Mouse (Mus musculus): ENCODE measurements at regions not wholly inside any gene's neighbourhood (a gene's known extent, or its start where the extent isn't known, plus 50 kb on each side); places are given as distances from the start of the nearest gene placed in this dataset.
A peak's percentile ranks its signal among the peaks of the same experiment; 100 is the strongest.

- no peak for DNase-seq (ENCODE audit: low spot score in 2 of 2)
Observed at GRCm38 (mm10) chr11:63394201-63394600, 265.4 kb downstream of the Pmp22 start.

GRCm38 (mm10) chr11:63396386-63396785 lies 267.6 kb downstream of the Pmp22 start:
- DNase-seq (ENCODE audit: low spot score in 2 of 2): no peak

GRCm38 (mm10) chr11:63402741-63403140 lies 274.0 kb downstream of the Pmp22 start:
- DNase-seq (ENCODE audit: low spot score in 2 of 2): no peak

- peak; percentile 37 to 78 for DNase-seq (ENCODE audit: low spot score in 2 of 2)
Observed at GRCm38 (mm10) chr11:63404719-63405118, 275.9 kb downstream of the Pmp22 start.

GRCm38 (mm10) chr11:63409431-63409830 lies 280.6 kb downstream of the Pmp22 start:
- DNase-seq (ENCODE audit: low spot score in 2 of 2): no peak

GRCm38 (mm10) chr11:63410921-63411320 lies 282.1 kb downstream of the Pmp22 start:
- no peak for DNase-seq (ENCODE audit: low spot score in 2 of 2)

GRCm38 (mm10) chr11:63412364-63412991 lies 283.7 kb downstream of the Pmp22 start:
- DNase-seq (ENCODE audit: low spot score in 2 of 2): no peak

GRCm38 (mm10) chr11:63413106-63413505 lies 284.3 kb downstream of the Pmp22 start:
- DNase-seq (ENCODE audit: low spot score in 2 of 2): no peak

- DNase-seq (ENCODE audit: low spot score in 2 of 2): no peak
Observed at GRCm38 (mm10) chr11:63413621-63414020, 284.8 kb downstream of the Pmp22 start.

GRCm38 (mm10) chr11:63418042-63418776 lies 289.4 kb downstream of the Pmp22 start:
- DNase-seq (ENCODE audit: low spot score in 2 of 2): no peak

- DNase-seq (ENCODE audit: low spot score in 2 of 2): no peak
Observed at GRCm38 (mm10) chr11:63420341-63420740, 291.6 kb downstream of the Pmp22 start.

- no peak for DNase-seq (ENCODE audit: low spot score in 2 of 2)
Observed at GRCm38 (mm10) chr11:63422069-63422468, 293.3 kb downstream of the Pmp22 start.

GRCm38 (mm10) chr11:63424319-63424718 lies 295.5 kb downstream of the Pmp22 start:
- DNase-seq (ENCODE audit: low spot score in 2 of 2): no peak

- DNase-seq (ENCODE audit: low spot score in 2 of 2): no peak
Observed at GRCm38 (mm10) chr11:63425741-63426140, 297.0 kb downstream of the Pmp22 start.

GRCm38 (mm10) chr11:63453786-63454185 lies 325.0 kb downstream of the Pmp22 start:
- DNase-seq (ENCODE audit: low spot score in 2 of 2): no peak

GRCm38 (mm10) chr11:63454910-63455531 lies 326.2 kb downstream of the Pmp22 start:
- DNase-seq (ENCODE audit: low spot score in 2 of 2): no peak

- DNase-seq (ENCODE audit: low spot score in 2 of 2): no peak
Observed at GRCm38 (mm10) chr11:63456356-63456755, 327.6 kb downstream of the Pmp22 start.

GRCm38 (mm10) chr11:63457250-63457649 lies 328.5 kb downstream of the Pmp22 start:
- no peak for DNase-seq (ENCODE audit: low spot score in 2 of 2)

- no peak for DNase-seq (ENCODE audit: low spot score in 2 of 2)
Observed at GRCm38 (mm10) chr11:63460146-63460545, 331.4 kb downstream of the Pmp22 start.

- no peak for DNase-seq (ENCODE audit: low spot score in 2 of 2)
Observed at GRCm38 (mm10) chr11:63463797-63464331, 335.1 kb downstream of the Pmp22 start.

GRCm38 (mm10) chr11:63465941-63466340 lies 337.2 kb downstream of the Pmp22 start:
- DNase-seq (ENCODE audit: low spot score in 2 of 2): no peak

- DNase-seq (ENCODE audit: low spot score in 2 of 2): no peak
Observed at GRCm38 (mm10) chr11:63466541-63466940, 337.8 kb downstream of the Pmp22 start.

- peak in 1 of 2 experiments; percentile 54 for DNase-seq (ENCODE audit: low spot score in 2 of 2)
Observed at GRCm38 (mm10) chr11:63474831-63475230, 346.0 kb downstream of the Pmp22 start.
